Mouse (Mus musculus) frontal cortex, adult (tissue): ENCODE measurements around the gene Dalrd3.
"Not testable (repeated sequence)": the region's sequence is repeated elsewhere in the genome, so short reads cannot be mapped to it uniquely, and the experiment has no call there.

Experiments
- ATAC-seq: cut with Nextera tagmentation; 2 replicates; pipeline ENCODE4 v1.9.2; 2017; ENCODE audit warnings: mild to moderate bottlenecking, moderate library complexity, mixed read lengths; ENCODE audit not compliant: low TSS enrichment

Gene Dalrd3

GRCm38 (mm10) chr9:108573774-108574690, 4.3 kb downstream of the Dalrd3 start:
- ATAC-seq, result no peak

GRCm38 (mm10) chr9:108574921-108575320, 5.2 kb downstream of the Dalrd3 start:
- ATAC-seq, result no peak

GRCm38 (mm10) chr9:108575321-108576297, 5.9 kb downstream of the Dalrd3 start:
- no peak for ATAC-seq

GRCm38 (mm10) chr9:108577025-108577424, 7.3 kb downstream of the Dalrd3 start:
- ATAC-seq, result no peak

- ATAC-seq, result 0 out of 2 replicates have a peak, but pooled peaks have one; percentile 20
Observed at GRCm38 (mm10) chr9:108577934-108578544, 8.4 kb downstream of the Dalrd3 start.

- ATAC-seq, result peak; percentile 74
Observed at GRCm38 (mm10) chr9:108578545-108579343, 9.1 kb downstream of the Dalrd3 start, which contains the start of gene Wdr6. Wdr6 (minus strand) TSS chr9:108578739.

- ATAC-seq, result no peak
Observed at GRCm38 (mm10) chr9:108579344-108579690, 9.6 kb downstream of the Dalrd3 start.

- ATAC-seq, result peak; percentile 95
Observed at GRCm38 (mm10) chr9:108587571-108588180, 18.0 kb downstream of the Dalrd3 start.

GRCm38 (mm10) chr9:108589229-108589628, 19.5 kb downstream of the Dalrd3 start:
- no peak for ATAC-seq

- no peak for ATAC-seq
Observed at GRCm38 (mm10) chr9:108591462-108591861, 21.8 kb downstream of the Dalrd3 start.

- ATAC-seq, result no peak
Observed at GRCm38 (mm10) chr9:108594354-108594753, 24.7 kb downstream of the Dalrd3 start.

GRCm38 (mm10) chr9:108596998-108597764, 27.5 kb downstream of the Dalrd3 start, which contains the start of gene P4htm:
P4htm (minus strand) TSS chr9:108597667.
- peak; percentile 91 for ATAC-seq

GRCm38 (mm10) chr9:108599021-108599566, 29.4 kb downstream of the Dalrd3 start:
- ATAC-seq, result no peak

- ATAC-seq, result no peak
Observed at GRCm38 (mm10) chr9:108600011-108600410, 30.3 kb downstream of the Dalrd3 start.

GRCm38 (mm10) chr9:108601986-108602385, 32.3 kb downstream of the Dalrd3 start:
- ATAC-seq, result no peak

- not testable (repeated sequence) for ATAC-seq
Observed at GRCm38 (mm10) chr9:108607929-108608328, 38.2 kb downstream of the Dalrd3 start.

GRCm38 (mm10) chr9:108608889-108609288, 39.2 kb downstream of the Dalrd3 start:
- ATAC-seq, result no peak

GRCm38 (mm10) chr9:108611488-108611887, 41.8 kb downstream of the Dalrd3 start:
- peak; percentile 55; the same call in 1 of the 2 replicates for ATAC-seq

- no peak for ATAC-seq
Observed at GRCm38 (mm10) chr9:108617301-108617700, 47.6 kb downstream of the Dalrd3 start.
